Mouse (Mus musculus) hindbrain, postnatal 0 days (tissue): Measurements from ENCODE around the gene Clec3a. TPM values are rescaled to one million over a fixed set of nuclear protein-coding genes. Genes with fewer than 3 reads are reported as not detected.

ENCODE experiments used
- ATAC-seq: fragments of 200-750 bp; cut with Nextera tagmentation; 2 replicates; pipeline ENCODE4 v1.8.0; 2017; ENCODE audit warnings: mild to moderate bottlenecking, moderate TSS enrichment, moderate library complexity
- DNase-seq: peaks from one replicate; pipeline ENCODE4 v3.0.0-alpha.2; 2015; ENCODE audit warnings: low spot score
- H3K27ac ChIP-seq: fragments of 300-500 bp; sonication (generic); 2 replicates; pipeline ENCODE4 v1.5.1; 2014; ENCODE audit warnings: mild to moderate bottlenecking
- H3K27me3 ChIP-seq: fragments of 300-500 bp; sonication (generic); 2 replicates; pipeline ENCODE4 v1.6.1; 2014; ENCODE audit warnings: low read length, mixed read lengths; ENCODE audit not compliant: insufficient read depth
- H3K36me3 ChIP-seq: fragments of 300-500 bp; sonication (generic); 2 replicates; pipeline ENCODE4 v1.6.1; 2014; ENCODE audit warnings: low read length, mixed read lengths; ENCODE audit not compliant: insufficient read depth
- H3K4me1 ChIP-seq: fragments of 300-500 bp; sonication (generic); 2 replicates; pipeline ENCODE4 v1.6.1; 2014; ENCODE audit warnings: antibody characterized with exemption, low read length, mixed read lengths; ENCODE audit not compliant: insufficient read depth
- H3K4me2 ChIP-seq: fragments of 300-500 bp; sonication (generic); 2 replicates; pipeline ENCODE4 v1.6.1; 2014; ENCODE audit warnings: low read depth, mild to moderate bottlenecking, low read length, moderate library complexity, mixed read lengths
- H3K4me3 ChIP-seq: fragments of 300-500 bp; sonication (generic); 2 replicates; pipeline ENCODE4 v1.5.1; 2014; ENCODE audit warnings: low read length
- H3K9ac ChIP-seq: fragments of 300-500 bp; sonication (generic); replicated peaks from 2 replicates; pipeline ENCODE4 v1.6.1; 2014; ENCODE audit warnings: mild to moderate bottlenecking, low read length, moderate library complexity, mixed read lengths
- H3K9me3 ChIP-seq: fragments of 300-500 bp; sonication (generic); 2 replicates; pipeline ENCODE4 v1.6.1; 2016; ENCODE audit warnings: low read length, mixed read lengths
- CTCF ChIP-seq: IDR thresholded peaks from 2 replicates; pipeline ENCODE4 v1.5.1; 2016; ENCODE audit warnings: antibody characterized with exemption, control low read depth, low read depth
- WGBS: fragments of 180-500 bp; shearing (Covaris S2); extraction: QIAGEN DNeasy Blood & Tissue Kit; methylation state at CpG from one replicate; pipeline ENCODE4 v1.1.7; 2014; 5-methylcytosine and 5-hydroxymethylcytosine counted together
- polyA plus RNA-seq: library from polyadenylated mRNA; unstranded; fragments of >200 nt; fragmentation: Nextera tagmentation; extraction: Ambion mirVana; gene quantifications from 2 replicates; pipeline ENCODE4 v1.2.1, GENCODE M21; 2015
- total RNA-seq: library from RNA; depleted of rRNA; stranded (reverse); fragments of >200 nt; gene quantifications from 2 replicates; pipeline ENCODE4 v1.2.3, GENCODE M21; 2014; rRNA removed

The Clec3a gene
- total RNA-seq (0.84 TPM in 1 of 2 replicates, not detected in the other), polyA plus RNA-seq (0.44 TPM in 1 of 2 replicates, not detected in the other)

DNA sequence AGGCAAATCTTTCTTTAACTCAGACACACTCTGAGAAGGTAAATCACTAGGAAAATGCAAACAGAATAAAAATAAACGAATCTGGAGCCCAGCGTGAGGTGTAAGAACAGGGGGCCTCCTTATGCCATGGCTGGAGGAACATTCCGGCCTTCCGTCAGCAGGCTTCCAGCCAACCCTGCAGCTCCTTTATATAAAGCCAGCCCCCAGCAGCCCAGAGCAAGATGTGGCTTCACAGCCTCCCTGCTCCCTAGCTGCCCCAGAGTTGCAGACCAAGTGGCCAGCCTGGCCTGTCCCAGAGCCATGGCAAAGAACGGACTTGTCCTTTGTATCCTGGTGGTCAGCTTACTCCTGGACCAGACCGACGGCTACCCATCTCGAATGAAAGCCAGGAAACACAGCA, at the start of gene Clec3a:
TSS of gene Clec3a (plus strand) at position 301 of the 400 bp plus-strand sequence.
- ATAC-seq: no peak
- Histone ChIP-seq H3K27ac (no peak within 1 kb of the TSS), H3K36me3 (no peaks in the 10 kb centered on the region), H3K4me2 (no peak within 1 kb of the TSS), H3K4me3 (no peak within 1 kb of the TSS), H3K4me1 (no peaks in the 10 kb centered on the region), H3K9me3 (no peaks in the 10 kb centered on the region), H3K27me3 (no peaks in the 10 kb centered on the region), H3K9ac (no peak within 1 kb of the TSS)
- WGBS: 76% methylated on average over 8 of the region's 8 CpGs
- DNase-seq: no peak
- TF ChIP-seq CTCF: no peak

DNA sequence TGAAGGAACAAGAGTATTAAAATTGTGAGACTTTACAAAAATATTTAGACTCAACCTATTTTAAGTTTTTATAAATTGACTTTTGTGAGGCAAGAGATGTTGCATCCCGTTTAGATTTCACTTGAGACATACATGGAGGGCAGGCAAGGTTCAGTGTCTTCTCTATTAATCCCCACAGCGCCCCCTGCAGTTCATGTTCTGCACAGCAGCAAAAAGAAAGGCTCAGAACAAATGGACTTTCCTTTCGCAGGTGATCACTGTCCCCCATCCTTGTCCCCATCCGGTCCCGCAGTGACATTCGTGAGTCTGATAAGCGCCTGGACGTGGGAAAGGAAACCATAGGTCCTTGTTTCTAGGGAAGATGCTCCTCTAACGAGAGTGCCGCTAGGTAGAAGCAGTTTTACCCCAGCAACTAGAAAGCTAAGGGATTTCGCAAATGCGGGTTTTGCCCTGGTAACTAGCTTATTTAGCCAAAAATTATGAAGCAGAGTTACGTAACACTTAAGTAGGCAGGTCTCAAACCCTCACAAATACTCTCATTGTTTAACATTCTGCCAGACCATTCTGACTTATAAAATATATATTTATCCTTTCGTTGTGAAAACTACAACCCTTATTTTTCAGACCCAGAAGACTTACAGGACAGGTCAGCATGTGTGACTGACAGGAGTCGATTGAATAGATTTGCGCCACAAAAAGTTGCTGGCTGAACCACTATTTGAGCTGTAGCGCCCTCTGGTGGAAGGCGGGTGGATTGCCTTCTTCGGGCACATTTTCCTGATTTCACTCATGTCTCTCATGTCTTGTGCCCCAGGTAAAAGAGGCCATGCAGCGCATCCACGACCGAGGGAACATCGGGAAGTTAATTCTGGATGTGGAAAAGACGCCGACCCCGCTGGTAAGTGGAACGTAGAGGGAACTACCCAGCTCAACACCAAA, 48.6 kb upstream of the Clec3a start:
- WGBS: 35% methylated on average over 27 of the region's 27 CpGs
- DNase-seq: peak; percentile 87
- Histone ChIP-seq H3K4me3 (no peak overlapping the region), H3K9me3 (no peaks in the 10 kb centered on the region), H3K9ac (no peak overlapping the region), H3K27ac (no peak overlapping the region), H3K4me2 (peak overlapping the region; percentile 33), H3K27me3 (no peaks in the 10 kb centered on the region), H3K36me3 (peaks cover 14% of the 10 kb centered on the region), H3K4me1 (no peaks in the 10 kb centered on the region)
- no peak for ATAC-seq
- TF ChIP-seq CTCF: peak; percentile 94

DNA sequence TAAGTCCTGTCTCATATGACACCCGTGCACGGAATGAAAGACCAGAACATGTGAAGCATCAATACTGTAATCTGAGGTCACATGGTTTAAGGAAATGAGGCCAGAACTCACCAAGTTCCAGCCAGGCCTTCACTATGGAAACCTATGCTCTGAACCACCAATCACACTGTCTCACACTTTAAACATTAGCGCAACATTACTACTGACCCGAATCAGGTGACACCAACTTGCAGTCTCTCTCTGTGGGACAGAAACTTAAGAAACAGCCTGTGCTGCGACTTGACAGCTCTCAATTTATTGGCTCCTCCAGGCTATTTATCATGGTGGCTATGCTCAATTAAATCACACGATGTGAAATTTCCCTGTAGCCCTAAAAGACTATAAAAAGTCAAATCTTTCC, 43.5 kb upstream of the Clec3a start:
- no peaks in the 10 kb centered on the region for H3K27me3 ChIP-seq
- no peak for ATAC-seq
- no peak overlapping the region for H3K4me2 ChIP-seq
- no peak for DNase-seq
- H3K9me3 ChIP-seq: no peaks in the 10 kb centered on the region
- 75% methylated on average over 6 of the region's 6 CpGs for WGBS
- H3K4me1 ChIP-seq: no peaks in the 10 kb centered on the region
- H3K27ac ChIP-seq: no peak overlapping the region
- H3K36me3 ChIP-seq: peaks cover 14% of the 10 kb centered on the region
- no peak for TF ChIP-seq CTCF
- H3K4me3 ChIP-seq: no peak overlapping the region
- no peak overlapping the region for H3K9ac ChIP-seq

DNA sequence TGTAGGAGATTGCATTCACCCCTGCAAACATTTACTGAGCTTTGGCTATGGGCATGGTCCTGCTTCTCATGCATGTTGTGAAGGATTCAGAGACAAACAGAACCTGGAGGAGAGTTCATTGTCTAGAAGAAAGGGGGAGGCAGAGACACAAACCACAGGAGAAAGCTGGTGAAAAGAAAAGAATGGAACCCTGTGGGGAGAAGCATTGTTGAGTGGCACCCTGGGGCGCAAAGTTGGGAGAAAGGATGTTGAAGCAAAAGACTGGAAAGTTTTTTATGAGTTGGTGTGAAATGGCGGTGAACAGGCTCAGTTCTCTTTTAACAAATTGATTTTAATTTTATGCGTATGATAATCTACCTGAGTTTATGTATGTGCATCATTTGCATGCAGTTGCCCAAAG, 33.7 kb upstream of the Clec3a start:
- Histone ChIP-seq H3K36me3 (no peaks in the 10 kb centered on the region), H3K4me1 (no peaks in the 10 kb centered on the region), H3K9ac (no peak overlapping the region), H3K4me3 (no peak overlapping the region), H3K9me3 (no peaks in the 10 kb centered on the region), H3K27me3 (no peaks in the 10 kb centered on the region), H3K4me2 (no peak overlapping the region), H3K27ac (no peak overlapping the region)
- ATAC-seq (no peak), DNase-seq (no peak)
- no peak for TF ChIP-seq CTCF
- WGBS: 64% methylated on average over 3 of the region's 3 CpGs

DNA sequence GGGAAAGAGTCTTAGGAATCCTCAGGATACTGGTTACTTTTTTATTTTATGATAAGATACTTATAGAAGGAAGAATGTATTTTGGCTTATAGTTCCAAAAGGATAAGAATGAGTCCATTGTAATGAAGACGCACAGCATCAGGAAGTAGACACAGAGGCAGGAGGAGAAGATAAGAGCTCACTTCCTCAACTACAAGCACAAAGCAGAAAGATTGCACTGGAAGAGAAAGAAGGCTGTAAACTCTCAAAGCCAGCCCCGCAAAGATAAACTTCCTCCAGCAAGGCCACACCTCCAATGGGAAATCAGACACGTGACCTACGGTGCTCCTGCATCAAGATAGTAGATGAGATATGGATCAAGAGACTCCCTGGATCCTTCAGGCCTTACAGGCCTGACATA, 30.4 kb upstream of the Clec3a start:
- no peak overlapping the region for H3K4me2 ChIP-seq
- 88% methylated on average over 4 of the region's 4 CpGs for WGBS

DNA sequence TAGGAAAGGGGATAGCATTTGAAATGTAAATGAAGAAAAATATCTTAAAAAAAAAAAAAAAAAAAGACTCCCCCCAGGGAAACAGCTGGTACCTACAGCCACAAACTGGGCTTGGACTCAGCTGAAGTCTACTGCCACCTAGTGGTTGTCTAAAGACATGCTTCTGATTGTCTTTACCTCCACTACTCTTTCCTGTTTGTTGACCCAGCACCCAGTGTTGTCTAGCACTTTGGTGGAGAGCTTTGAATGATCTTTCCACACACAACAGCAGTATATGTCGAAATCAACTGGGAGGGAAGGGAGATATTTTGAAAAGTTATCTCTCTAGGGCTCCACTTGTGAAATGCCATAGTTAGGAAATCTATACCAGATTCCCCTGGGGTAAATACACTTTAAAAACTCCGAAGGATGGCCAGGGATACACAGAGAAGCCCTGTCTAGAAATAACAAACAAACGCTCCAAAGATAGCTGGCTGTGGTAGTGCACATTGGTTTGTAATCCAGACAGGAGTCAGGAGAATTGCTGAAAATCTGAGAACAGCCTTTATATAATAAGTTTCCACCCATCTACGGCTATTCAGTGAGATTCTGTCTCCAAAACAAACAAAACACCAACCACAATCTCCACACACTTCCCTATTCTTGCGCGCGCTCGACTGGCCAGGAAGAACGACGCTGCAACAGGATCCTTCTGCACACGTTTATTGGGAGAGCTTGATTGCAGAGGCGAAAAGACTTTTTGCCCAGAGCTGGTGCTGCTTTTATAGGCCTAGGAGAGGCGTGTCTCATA, 27.2 kb upstream of the Clec3a start:
- H3K4me3 ChIP-seq: no peak overlapping the region
- WGBS: 90% methylated on average over 11 of the region's 13 CpGs
- TF ChIP-seq CTCF: peak; percentile 60
- H3K9ac ChIP-seq: no peak overlapping the region
- ATAC-seq (no peak), DNase-seq (peak; percentile 12)
- no peak overlapping the region for H3K27ac ChIP-seq
- no peak overlapping the region for H3K4me2 ChIP-seq
- no peaks in the 10 kb centered on the region for H3K27me3 ChIP-seq
- no peaks in the 10 kb centered on the region for H3K9me3 ChIP-seq
- no peaks in the 10 kb centered on the region for H3K4me1 ChIP-seq
- H3K36me3 ChIP-seq: no peaks in the 10 kb centered on the region

More for the DNA sequence above, 30.4 kb upstream of the Clec3a start:
- Histone ChIP-seq H3K4me1 (no peaks in the 10 kb centered on the region), H3K4me3 (no peak overlapping the region), H3K27me3 (no peaks in the 10 kb centered on the region), H3K27ac (no peak overlapping the region), H3K36me3 (no peaks in the 10 kb centered on the region), H3K9me3 (no peaks in the 10 kb centered on the region), H3K9ac (no peak overlapping the region)
- no peak for ATAC-seq
- no peak for TF ChIP-seq CTCF
- DNase-seq: no peak
